Mouse (Mus musculus): Measurements from ENCODE around the gene Gm13306. TPM values are rescaled to one million over a fixed set of nuclear protein-coding genes. Genes with fewer than 3 reads are reported as not detected.
"Not testable (repeated sequence)": the region's sequence is repeated elsewhere in the genome, so short reads cannot be mapped to it uniquely, and the experiment has no call there.

The Gm13306 gene
- polyA plus RNA-seq (2015; fragmentation: Nextera tagmentation; extraction: Ambion mirVana) = 1.1 TPM in 1 of 2 replicates, not detected in the other

- H3K27ac ChIP-seq; H3K27me3 ChIP-seq; ATAC-seq (ENCODE audit: low FRiP score, low read depth); H3K4me2 ChIP-seq (replicated peaks); H3K4me1 ChIP-seq; H3K4me3 ChIP-seq; H3K9me3 ChIP-seq; H3K36me3 ChIP-seq; H3K9ac ChIP-seq: not testable (repeated sequence)
- no CpG with 5 or more reads among the region's 9 CpGs for WGBS
Measured at GRCm38 (mm10) chr4:42153136-42153535, at the start of gene Gm13306. TSS of gene Gm13306 (plus strand) at chr4:42153436.

GRCm38 (mm10) chr4:42114517-42114916 is 38.7 kb upstream of the Gm13306 start, which contains the start of gene Gm13304:
TSS of gene Gm13304 (plus strand) at chr4:42114817.
- H3K4me3 ChIP-seq; ATAC-seq (ENCODE audit: low FRiP score, low read depth); H3K4me1 ChIP-seq; H3K9ac ChIP-seq; H3K27me3 ChIP-seq; H3K4me2 ChIP-seq (replicated peaks); H3K9me3 ChIP-seq; H3K36me3 ChIP-seq; H3K27ac ChIP-seq: not testable (repeated sequence)
- WGBS = no CpG with 5 or more reads among the region's 5 CpGs

- not testable (repeated sequence) for H3K4me2 ChIP-seq (replicated peaks); H3K4me1 ChIP-seq; H3K36me3 ChIP-seq; H3K4me3 ChIP-seq; ATAC-seq (ENCODE audit: low FRiP score, low read depth); H3K9me3 ChIP-seq; H3K27ac ChIP-seq; H3K9ac ChIP-seq; H3K27me3 ChIP-seq
- WGBS = no CpG with 5 or more reads among the region's 7 CpGs
Measured at GRCm38 (mm10) chr4:42168503-42168902, 15.3 kb downstream of the Gm13306 start, which contains the start of gene Gm13305. TSS of gene Gm13305 (minus strand) at chr4:42168603.

GRCm38 (mm10) chr4:42178243-42178642 is 25.0 kb downstream of the Gm13306 start:
- no CpG with 5 or more reads among the region's 4 CpGs for WGBS
- not testable (repeated sequence) for ATAC-seq (ENCODE audit: low FRiP score, low read depth); H3K27me3 ChIP-seq; H3K4me1 ChIP-seq; H3K9ac ChIP-seq; H3K36me3 ChIP-seq; H3K4me2 ChIP-seq (replicated peaks); H3K27ac ChIP-seq; H3K4me3 ChIP-seq; H3K9me3 ChIP-seq

GRCm38 (mm10) chr4:42183234-42184197 is 30.3 kb downstream of the Gm13306 start:
- no CpG with 5 or more reads among the region's 31 CpGs for WGBS
- H3K9ac ChIP-seq; H3K9me3 ChIP-seq; H3K27me3 ChIP-seq; H3K4me1 ChIP-seq; H3K36me3 ChIP-seq; ATAC-seq (ENCODE audit: low FRiP score, low read depth); H3K27ac ChIP-seq; H3K4me3 ChIP-seq; H3K4me2 ChIP-seq (replicated peaks): not testable (repeated sequence)

- not testable (repeated sequence) for H3K9me3 ChIP-seq; H3K9ac ChIP-seq; H3K4me3 ChIP-seq; H3K36me3 ChIP-seq; H3K4me1 ChIP-seq; ATAC-seq (ENCODE audit: low FRiP score, low read depth); H3K27me3 ChIP-seq; H3K27ac ChIP-seq; H3K4me2 ChIP-seq (replicated peaks)
- no CpG with 5 or more reads among the region's 58 CpGs for WGBS
Measured at GRCm38 (mm10) chr4:42184324-42184979, 31.2 kb downstream of the Gm13306 start.

- not testable (repeated sequence) for H3K27me3 ChIP-seq; H3K4me1 ChIP-seq; H3K4me3 ChIP-seq; H3K36me3 ChIP-seq; H3K4me2 ChIP-seq (replicated peaks); ATAC-seq (ENCODE audit: low FRiP score, low read depth); H3K9ac ChIP-seq; H3K9me3 ChIP-seq; H3K27ac ChIP-seq
- no CpG with 5 or more reads among the region's 25 CpGs for WGBS
Measured at GRCm38 (mm10) chr4:42184980-42185372, 31.7 kb downstream of the Gm13306 start.

Other genes starting within 250 kb of the Gm13306 start
- 14.3 TPM in 1 of 2 replicates, not detected in the other for gene Gm21541, start 249.8 kb upstream of the Gm13306 start, polyA plus RNA-seq (2015; fragmentation: Nextera tagmentation; extraction: Ambion mirVana)
- 4.6 TPM in 2 replicates for gene Gm20878, start 211.9 kb upstream of the Gm13306 start, polyA plus RNA-seq (2015; fragmentation: Nextera tagmentation; extraction: Ambion mirVana)
- 0.49 and 0.53 TPM in 2 replicates for gene Fam205a4, start 187.4 kb upstream of the Gm13306 start, polyA plus RNA-seq (2015; fragmentation: Nextera tagmentation; extraction: Ambion mirVana)
- gene Gm21093, start 118.7 kb upstream of the Gm13306 start, polyA plus RNA-seq (2015; fragmentation: Nextera tagmentation; extraction: Ambion mirVana) = 0.39 TPM in 1 of 2 replicates, not detected in the other
- not detected in 2 replicates for gene Gm3893, start 62.2 kb upstream of the Gm13306 start, polyA plus RNA-seq (2015; fragmentation: Nextera tagmentation; extraction: Ambion mirVana)
- 7.7 TPM in 1 of 2 replicates, not detected in the other for gene Gm13304, start 38.6 kb upstream of the Gm13306 start, polyA plus RNA-seq (2015; fragmentation: Nextera tagmentation; extraction: Ambion mirVana)
- 1.2 TPM in 2 replicates for gene Gm13305, start 15.2 kb downstream of the Gm13306 start, polyA plus RNA-seq (2015; fragmentation: Nextera tagmentation; extraction: Ambion mirVana)
- not detected in 2 replicates for gene Gm10600, start 87.2 kb downstream of the Gm13306 start, polyA plus RNA-seq (2015; fragmentation: Nextera tagmentation; extraction: Ambion mirVana)
- not detected in 2 replicates for gene Ccl21b, start 102.3 kb downstream of the Gm13306 start, polyA plus RNA-seq (2015; fragmentation: Nextera tagmentation; extraction: Ambion mirVana)
- gene Gm21953, start 140.8 kb downstream of the Gm13306 start, polyA plus RNA-seq (2015; fragmentation: Nextera tagmentation; extraction: Ambion mirVana) = not detected in 2 replicates
- gene Fam205a3, start 164.9 kb downstream of the Gm13306 start, polyA plus RNA-seq (2015; fragmentation: Nextera tagmentation; extraction: Ambion mirVana) = not detected in 2 replicates

All from limb, embryonic 13.5 days (tissue).